Mouse (Mus musculus): Measurements from ENCODE around the gene Dstyk.
A peak's percentile ranks its signal among the peaks of the same experiment; 100 is the strongest.

Gene Dstyk

GRCm38 (mm10) chr1:132388813-132389803 lies 28.2 kb upstream of the Dstyk start:
- no peak for DNase-seq (ENCODE audit: inconsistent ontology term)

GRCm38 (mm10) chr1:132389886-132390585 lies 27.3 kb upstream of the Dstyk start:
- peak; percentile 54 for DNase-seq (ENCODE audit: inconsistent ontology term)

GRCm38 (mm10) chr1:132390691-132391579 lies 26.4 kb upstream of the Dstyk start, which contains the start of gene Tmcc2:
Tmcc2 (minus strand) TSS chr1:132391281.
- peak; percentile 63 for DNase-seq (ENCODE audit: inconsistent ontology term)

GRCm38 (mm10) chr1:132391580-132392022 lies 25.8 kb upstream of the Dstyk start:
- DNase-seq (ENCODE audit: inconsistent ontology term) = peak; percentile 76

- no peak for DNase-seq (ENCODE audit: inconsistent ontology term)
Measured at GRCm38 (mm10) chr1:132392872-132393271, 24.5 kb upstream of the Dstyk start.

- DNase-seq (ENCODE audit: inconsistent ontology term) = no peak
Measured at GRCm38 (mm10) chr1:132396705-132397104, 20.6 kb upstream of the Dstyk start.

- DNase-seq (ENCODE audit: inconsistent ontology term) = no peak
Measured at GRCm38 (mm10) chr1:132400538-132400937, 16.8 kb upstream of the Dstyk start.

GRCm38 (mm10) chr1:132401843-132402242 lies 15.5 kb upstream of the Dstyk start:
- no peak for DNase-seq (ENCODE audit: inconsistent ontology term)

- no peak for DNase-seq (ENCODE audit: inconsistent ontology term)
Measured at GRCm38 (mm10) chr1:132410657-132411056, 6.7 kb upstream of the Dstyk start.

- DNase-seq (ENCODE audit: inconsistent ontology term) = peak; percentile 21
Measured at GRCm38 (mm10) chr1:132416244-132416942, 962 bp upstream of the Dstyk start.

- no peak for DNase-seq (ENCODE audit: inconsistent ontology term)
Measured at GRCm38 (mm10) chr1:132416943-132417290, 438 bp upstream of the Dstyk start.

GRCm38 (mm10) chr1:132420206-132420605 lies 2.9 kb downstream of the Dstyk start:
- peak; percentile 14 for DNase-seq (ENCODE audit: inconsistent ontology term)

GRCm38 (mm10) chr1:132420662-132421061 lies 3.3 kb downstream of the Dstyk start:
- no peak for DNase-seq (ENCODE audit: inconsistent ontology term)

- no peak for DNase-seq (ENCODE audit: inconsistent ontology term)
Measured at GRCm38 (mm10) chr1:132422912-132423696, 5.7 kb downstream of the Dstyk start.

GRCm38 (mm10) chr1:132425600-132425999 lies 8.2 kb downstream of the Dstyk start:
- DNase-seq (ENCODE audit: inconsistent ontology term) = no peak

- no peak for DNase-seq (ENCODE audit: inconsistent ontology term)
Measured at GRCm38 (mm10) chr1:132430818-132431217, 13.5 kb downstream of the Dstyk start.

GRCm38 (mm10) chr1:132431716-132432115 lies 14.4 kb downstream of the Dstyk start:
- peak; percentile 23 for DNase-seq (ENCODE audit: inconsistent ontology term)

- no peak for DNase-seq (ENCODE audit: inconsistent ontology term)
Measured at GRCm38 (mm10) chr1:132433349-132433748, 16.0 kb downstream of the Dstyk start.

GRCm38 (mm10) chr1:132434032-132434431 lies 16.7 kb downstream of the Dstyk start:
- no peak for DNase-seq (ENCODE audit: inconsistent ontology term)

GRCm38 (mm10) chr1:132436320-132436958 lies 19.1 kb downstream of the Dstyk start:
- peak; percentile 88 for DNase-seq (ENCODE audit: inconsistent ontology term)

Data from Muller cell, postnatal 12 days (primary cell).